Mouse (Mus musculus) cerebellum, postnatal 10 days (tissue): ENCODE measurements around the gene Hfm1.

Experiments used
- DNase-seq, 2 experiments: peaks; one replicate each; pipeline ENCODE4 v3.0.0; 2021; ENCODE audit warnings: mixed read lengths in 2 of 2

The Hfm1 gene

GRCm38 (mm10) chr5:106925488-106926368 lies at the start of gene Hfm1:
Gene Hfm1, minus strand, starts transcription at chr5:106926321.
- peak; percentile 84 to 86 for DNase-seq

- no peak for DNase-seq
Measured at GRCm38 (mm10) chr5:106973883-106974282, 47.8 kb upstream of the Hfm1 start.

- no peak for DNase-seq
Measured at GRCm38 (mm10) chr5:106967578-106967977, 41.5 kb upstream of the Hfm1 start.

GRCm38 (mm10) chr5:106966443-106966842 lies 40.3 kb upstream of the Hfm1 start:
- DNase-seq, result peak in 1 of 2 experiments; percentile 9

GRCm38 (mm10) chr5:106964513-106965014 lies 38.4 kb upstream of the Hfm1 start:
- DNase-seq, result no peak

GRCm38 (mm10) chr5:106963584-106964512 lies 37.7 kb upstream of the Hfm1 start, which contains the start of gene Cdc7:
Gene Cdc7, plus strand, starts transcription at chr5:106964322.
- DNase-seq, result peak; percentile 96 to 97

GRCm38 (mm10) chr5:106960451-106960850 lies 34.3 kb upstream of the Hfm1 start:
- DNase-seq, result no peak

GRCm38 (mm10) chr5:106959031-106959430 lies 32.9 kb upstream of the Hfm1 start:
- DNase-seq, result peak; percentile 72 to 73

- no peak for DNase-seq
Measured at GRCm38 (mm10) chr5:106956467-106956866, 30.3 kb upstream of the Hfm1 start.

- DNase-seq, result no peak
Measured at GRCm38 (mm10) chr5:106948683-106949082, 22.6 kb upstream of the Hfm1 start.

GRCm38 (mm10) chr5:106946342-106946741 lies 20.2 kb upstream of the Hfm1 start:
- DNase-seq, result no peak

- DNase-seq, result no peak
Measured at GRCm38 (mm10) chr5:106927996-106928395, 1.9 kb upstream of the Hfm1 start.

GRCm38 (mm10) chr5:106926369-106926686 lies 207 bp upstream of the Hfm1 start:
- DNase-seq, result no peak

GRCm38 (mm10) chr5:106919315-106919714 lies 6.8 kb downstream of the Hfm1 start:
- DNase-seq, result no peak

GRCm38 (mm10) chr5:106896879-106897278 lies 29.2 kb downstream of the Hfm1 start:
- no peak for DNase-seq

- DNase-seq, result peak; percentile 94 to 95
Measured at GRCm38 (mm10) chr5:106891773-106892172, 34.3 kb downstream of the Hfm1 start.

GRCm38 (mm10) chr5:106887303-106888071 lies 38.6 kb downstream of the Hfm1 start:
- peak in 1 of 2 experiments; percentile 16 for DNase-seq

- no peak for DNase-seq
Measured at GRCm38 (mm10) chr5:106885517-106885916, 40.6 kb downstream of the Hfm1 start.

GRCm38 (mm10) chr5:106876438-106876837 lies 49.7 kb downstream of the Hfm1 start:
- no peak for DNase-seq

GRCm38 (mm10) chr5:106860415-106860814 lies 65.7 kb downstream of the Hfm1 start:
- DNase-seq, result peak; percentile 79 to 82

- DNase-seq, result no peak
Measured at GRCm38 (mm10) chr5:106853284-106853683, 72.8 kb downstream of the Hfm1 start.

GRCm38 (mm10) chr5:106847045-106847444 lies 79.1 kb downstream of the Hfm1 start:
- DNase-seq, result no peak
